Mouse (Mus musculus): ENCODE measurements around the gene Ifna16. TPM values are rescaled to one million over a fixed set of nuclear protein-coding genes. Genes with fewer than 3 reads are reported as not detected.
A peak's percentile ranks its signal among the peaks of the same experiment; 100 is the strongest.

Gene Ifna16
- polyA plus RNA-seq (2015; fragmentation: Nextera tagmentation; extraction: Ambion mirVana): not detected in 2 replicates

DNA sequence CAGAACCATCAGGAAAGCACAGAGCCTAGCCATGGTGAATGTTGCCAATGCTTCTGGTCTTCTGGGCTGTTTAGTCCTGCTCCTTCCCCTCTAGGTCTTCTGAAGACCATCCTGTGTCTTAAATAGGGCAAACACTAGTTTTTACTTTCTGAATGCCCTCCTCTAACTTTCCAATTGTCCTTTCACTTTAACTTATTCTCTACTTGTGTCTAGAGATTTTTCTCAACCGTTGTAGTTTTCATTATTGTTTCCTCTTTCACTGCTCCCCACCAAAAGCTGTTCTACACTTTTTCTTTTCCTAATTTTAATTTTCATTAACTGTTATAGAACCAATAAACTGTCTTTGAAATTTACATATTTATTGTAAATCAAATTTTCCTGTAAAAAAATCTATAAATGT, at the start of gene Ifna16:
Gene Ifna16, minus strand, starts transcription at position 101 of the 400 bp plus-strand sequence.
- WGBS: 82% methylated on average over 1 of the region's 1 CpGs
- no peak within 1 kb of the TSS for H3K4me2 ChIP-seq
- H3K9ac ChIP-seq (replicated peaks): no peak within 1 kb of the TSS
- no peak for ATAC-seq (ENCODE audit: low FRiP score)
- H3K9me3 ChIP-seq (replicated peaks): no peaks in the 10 kb centered on the region
- H3K36me3 ChIP-seq: no peaks in the 10 kb centered on the region
- H3K27ac ChIP-seq (replicated peaks): no peak within 1 kb of the TSS
- H3K27me3 ChIP-seq (replicated peaks): no peaks in the 10 kb centered on the region
- no peak within 1 kb of the TSS for H3K4me3 ChIP-seq (replicated peaks)
- H3K4me1 ChIP-seq: no peaks in the 10 kb centered on the region

DNA sequence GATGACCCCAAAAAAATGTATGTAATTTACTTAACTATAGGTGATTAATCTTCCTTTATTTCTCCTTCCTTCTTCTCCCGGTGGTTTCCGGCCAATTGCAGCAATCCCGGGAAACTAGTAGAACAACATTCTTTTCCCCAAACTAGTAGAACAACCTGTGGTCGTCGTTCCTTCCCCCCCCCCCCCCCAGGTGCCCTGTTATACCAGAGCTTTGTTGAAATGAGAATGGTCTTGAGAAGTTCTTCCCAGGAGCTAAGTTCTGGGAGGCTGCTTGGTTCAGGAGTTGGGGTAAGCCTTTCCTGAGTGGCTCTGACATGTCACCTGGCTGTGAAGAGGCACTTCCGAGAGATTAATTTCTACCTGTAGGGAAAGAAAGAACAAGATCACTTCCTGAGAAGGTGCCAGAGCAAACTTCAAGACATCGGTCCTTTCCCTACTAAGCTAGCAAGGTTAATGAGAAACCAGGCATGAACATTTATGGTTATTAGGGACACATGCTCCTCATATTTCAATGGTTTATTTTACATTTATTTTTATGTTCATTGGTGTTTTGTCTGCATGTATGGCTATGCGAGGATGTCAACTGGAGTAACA, 46.9 kb upstream of the Ifna16 start:
- no peak overlapping the region for H3K4me2 ChIP-seq
- no peak overlapping the region for H3K4me3 ChIP-seq (replicated peaks)
- 0 out of 2 replicates have a peak, but pooled peaks cover 5% of the 10 kb centered on the region for H3K36me3 ChIP-seq
- no peak for ATAC-seq (ENCODE audit: low FRiP score)
- H3K9ac ChIP-seq (replicated peaks): no peak overlapping the region
- peaks cover 21% of the 10 kb centered on the region for H3K4me1 ChIP-seq
- H3K9me3 ChIP-seq (replicated peaks): no peaks in the 10 kb centered on the region
- no peaks in the 10 kb centered on the region for H3K27me3 ChIP-seq (replicated peaks)
- 56% methylated on average over 8 of the region's 8 CpGs for WGBS
- H3K27ac ChIP-seq (replicated peaks): no peak overlapping the region

DNA sequence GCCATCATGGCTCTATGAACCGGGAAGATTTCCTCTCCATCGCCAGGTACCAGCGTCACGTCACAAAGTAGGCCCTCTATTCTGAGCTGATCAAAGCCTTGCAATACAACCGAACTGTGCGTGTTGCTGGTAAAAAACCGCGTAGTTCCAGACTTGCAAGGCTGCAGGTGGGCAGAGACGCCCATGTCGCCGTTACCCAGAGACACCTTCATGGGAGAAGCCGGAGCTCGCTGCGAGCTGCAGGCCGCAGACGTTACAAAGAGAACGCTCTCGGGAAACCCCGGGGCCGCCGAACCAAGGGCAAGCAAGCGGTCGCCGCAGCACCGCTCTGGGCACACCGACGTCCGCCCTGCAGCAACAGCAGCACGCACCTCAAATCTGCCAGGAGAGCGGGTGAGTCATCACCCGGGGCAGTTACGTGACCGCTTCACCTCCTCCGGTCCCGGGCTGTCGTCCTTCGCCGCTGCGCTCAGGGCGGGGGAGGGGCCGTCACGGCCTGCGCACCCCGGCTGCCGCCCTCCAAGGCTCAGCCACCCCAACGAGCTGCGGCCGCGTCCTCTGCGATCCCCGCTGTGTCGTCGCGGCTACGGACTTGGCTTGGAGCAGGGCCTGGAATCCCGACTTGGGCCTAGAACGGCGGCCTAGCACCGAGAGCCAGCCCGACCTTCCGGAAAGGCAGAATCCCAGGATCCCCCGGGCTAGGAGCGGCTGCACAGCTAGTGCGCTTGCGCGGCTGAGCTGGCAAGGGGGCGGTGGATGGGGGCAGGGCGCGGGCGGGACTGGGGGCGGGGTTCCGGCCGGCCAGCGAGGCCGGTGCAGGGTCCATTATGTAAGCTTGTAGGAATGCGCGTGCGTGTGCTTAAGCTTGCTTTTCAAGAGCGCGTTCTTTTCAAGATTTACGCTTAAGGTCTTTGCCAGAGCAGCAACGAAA, 45.3 kb upstream of the Ifna16 start, which contains the start of the genes Gm26566 and Klhl9:
Gene Gm26566, plus strand, starts transcription at position 15 of the 931 bp plus-strand sequence.
Gene Klhl9, minus strand, starts transcription at position 675 of the 931 bp plus-strand sequence.
- peak within 1 kb of the TSS; percentile 89 for H3K4me3 ChIP-seq (replicated peaks)
- peak within 1 kb of the TSS; percentile 87 for H3K4me2 ChIP-seq
- H3K9me3 ChIP-seq (replicated peaks): no peaks in the 10 kb centered on the region
- H3K4me1 ChIP-seq: peaks cover 29% of the 10 kb centered on the region
- WGBS: under 1% methylated on average over 80 of the region's 82 CpGs
- H3K9ac ChIP-seq (replicated peaks): peak within 1 kb of the TSS; percentile 100
- H3K36me3 ChIP-seq: 0 out of 2 replicates have a peak, but pooled peaks cover 5% of the 10 kb centered on the region
- peak within 1 kb of the TSS; percentile 97 for H3K27ac ChIP-seq (replicated peaks)
- no peaks in the 10 kb centered on the region for H3K27me3 ChIP-seq (replicated peaks)
- peak; percentile 99 for ATAC-seq (ENCODE audit: low FRiP score)

DNA sequence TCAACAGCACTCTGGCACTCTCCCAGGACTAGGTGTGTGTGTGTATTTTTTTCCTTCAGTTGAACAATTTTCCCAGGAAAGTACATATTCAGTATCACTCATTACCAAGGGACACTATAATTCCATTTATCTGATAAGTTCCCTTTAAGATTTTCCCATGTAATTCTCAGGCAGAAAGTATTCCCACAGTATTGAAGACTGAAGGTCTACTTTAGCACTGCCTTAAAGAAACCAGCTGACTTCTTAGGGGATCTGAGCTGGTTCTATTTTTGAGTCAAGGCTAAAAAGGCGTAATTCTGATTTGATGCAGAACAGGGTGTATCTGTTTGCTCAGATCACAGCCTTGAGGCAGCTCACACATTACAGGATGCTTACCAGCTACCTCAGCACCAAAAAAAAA, 42.0 kb upstream of the Ifna16 start:
- no peak for ATAC-seq (ENCODE audit: low FRiP score)
- Histone ChIP-seq H3K27me3 (replicated peaks) (no peaks in the 10 kb centered on the region), H3K9me3 (replicated peaks) (no peaks in the 10 kb centered on the region), H3K4me2 (peak overlapping the region; percentile 87), H3K4me1 (peaks cover 34% of the 10 kb centered on the region), H3K27ac (replicated peaks) (no peak overlapping the region), H3K4me3 (replicated peaks) (peak overlapping the region; percentile 28), H3K36me3 (peaks cover 18% of the 10 kb centered on the region), H3K9ac (replicated peaks) (no peak overlapping the region; the same call in 1 of the 2 replicates)
- 59% methylated on average over 1 of the region's 1 CpGs for WGBS

DNA sequence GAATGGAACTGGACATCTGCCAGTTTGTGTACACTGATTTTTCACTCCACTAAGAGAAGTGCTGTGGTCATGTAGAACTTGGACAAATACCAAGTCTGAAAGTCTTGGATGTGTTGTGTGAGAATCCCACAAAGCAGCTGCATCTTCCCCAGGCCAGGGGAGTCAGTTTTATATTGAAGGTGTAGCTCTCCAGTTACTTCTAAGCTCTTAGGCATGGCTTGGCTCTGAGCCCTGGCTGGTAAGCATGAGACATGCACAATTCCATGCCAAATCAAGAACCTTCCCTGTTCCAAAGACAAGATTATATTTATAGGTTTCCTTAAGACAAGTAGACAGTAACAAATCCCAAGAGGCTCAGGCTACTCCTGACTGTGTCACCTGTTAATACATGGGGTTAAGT, 38.3 kb upstream of the Ifna16 start:
- no peak overlapping the region for H3K4me3 ChIP-seq (replicated peaks)
- H3K9me3 ChIP-seq (replicated peaks): no peaks in the 10 kb centered on the region
- H3K36me3 ChIP-seq: peaks cover 12% of the 10 kb centered on the region
- no peak overlapping the region for H3K27ac ChIP-seq (replicated peaks)
- H3K27me3 ChIP-seq (replicated peaks): no peaks in the 10 kb centered on the region
- no peak overlapping the region for H3K9ac ChIP-seq (replicated peaks)
- no peak overlapping the region for H3K4me2 ChIP-seq
- H3K4me1 ChIP-seq: peaks cover 22% of the 10 kb centered on the region
- ATAC-seq (ENCODE audit: low FRiP score): no peak

DNA sequence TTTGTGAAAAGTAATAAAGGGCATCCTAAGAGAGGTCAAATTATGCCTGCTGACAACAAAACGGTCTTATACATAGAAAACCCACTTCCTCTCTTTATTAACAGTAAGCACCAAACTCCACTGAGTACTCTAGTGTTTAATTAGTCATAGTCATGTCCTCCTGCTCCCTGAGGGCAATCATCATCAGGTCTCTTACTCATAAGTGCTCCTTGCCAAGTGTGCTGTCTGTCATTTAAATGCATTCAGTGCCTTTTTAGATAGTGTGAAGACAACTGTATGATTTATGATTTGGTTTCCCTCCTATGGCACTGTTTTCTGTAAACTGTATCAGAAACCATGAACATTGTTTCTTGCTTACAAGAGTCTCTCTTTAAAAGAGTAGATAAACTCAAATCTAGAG, 37.6 kb upstream of the Ifna16 start:
- H3K36me3 ChIP-seq: peaks cover 12% of the 10 kb centered on the region
- H3K27me3 ChIP-seq (replicated peaks): no peaks in the 10 kb centered on the region
- 78% methylated on average over 1 of the region's 1 CpGs for WGBS
- H3K4me3 ChIP-seq (replicated peaks): no peak overlapping the region
- no peak overlapping the region for H3K4me2 ChIP-seq
- H3K9ac ChIP-seq (replicated peaks): no peak overlapping the region
- no peak overlapping the region for H3K27ac ChIP-seq (replicated peaks)
- H3K4me1 ChIP-seq: peaks cover 18% of the 10 kb centered on the region
- ATAC-seq (ENCODE audit: low FRiP score): no peak
- no peaks in the 10 kb centered on the region for H3K9me3 ChIP-seq (replicated peaks)

DNA sequence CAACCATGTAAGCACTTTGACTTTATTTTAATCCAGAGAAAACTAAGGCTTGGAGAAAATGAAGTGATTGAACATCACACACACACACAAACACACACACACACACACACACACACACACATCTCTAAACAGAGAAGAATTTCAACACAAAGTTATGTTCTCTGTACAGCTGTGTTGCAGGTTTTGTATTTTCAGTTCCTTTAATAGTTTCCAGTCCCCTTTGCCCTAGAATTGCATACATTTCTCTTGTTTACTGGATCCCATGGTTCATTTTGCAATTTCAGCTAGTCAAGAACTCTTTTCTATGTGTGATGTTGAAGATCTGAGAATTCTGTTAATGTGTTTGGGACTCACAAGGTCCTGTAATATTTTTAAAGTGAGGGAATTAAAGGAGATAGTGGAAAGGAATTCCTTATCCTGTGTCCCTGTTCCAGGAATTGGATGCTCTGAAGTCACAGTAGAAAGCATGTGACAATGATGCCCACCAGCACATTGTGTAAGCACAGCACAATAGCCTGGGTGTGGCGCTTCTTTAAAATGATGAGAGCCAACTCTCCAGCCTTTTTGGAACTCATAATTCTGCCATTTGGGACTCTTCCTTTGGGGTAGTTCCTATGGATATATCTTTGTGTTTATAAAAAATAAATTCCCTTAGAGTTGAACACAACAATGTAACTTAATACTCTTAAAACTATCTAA, 30.6 kb upstream of the Ifna16 start:
- Histone ChIP-seq H3K9me3 (replicated peaks) (no peaks in the 10 kb centered on the region), H3K27me3 (replicated peaks) (no peaks in the 10 kb centered on the region), H3K36me3 (no peaks in the 10 kb centered on the region), H3K9ac (replicated peaks) (no peak overlapping the region), H3K4me3 (replicated peaks) (no peak overlapping the region), H3K4me1 (no peaks in the 10 kb centered on the region), H3K4me2 (no peak overlapping the region), H3K27ac (replicated peaks) (no peak overlapping the region)
- 91% methylated on average over 1 of the region's 1 CpGs for WGBS
- no peak for ATAC-seq (ENCODE audit: low FRiP score)

DNA sequence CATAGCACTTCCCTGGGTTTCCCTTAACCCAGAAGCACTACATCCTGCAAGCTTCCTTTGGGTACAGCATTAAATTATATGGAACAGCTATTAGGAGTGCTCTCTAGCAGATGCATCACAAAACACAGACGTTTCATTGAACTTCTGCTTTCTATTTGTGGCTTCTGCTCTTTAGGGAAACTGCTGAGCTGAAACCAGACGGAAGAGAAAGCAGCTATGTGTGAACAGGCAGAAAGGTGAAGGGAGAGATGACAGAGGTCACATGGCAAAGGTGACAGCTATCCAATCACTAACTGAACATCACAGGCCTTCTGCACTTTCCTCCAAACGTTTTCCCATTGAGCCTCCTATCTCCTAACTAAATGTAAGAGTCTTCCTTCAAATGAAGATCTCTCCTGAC, 29.2 kb upstream of the Ifna16 start:
- Histone ChIP-seq H3K9ac (replicated peaks) (no peak overlapping the region), H3K4me2 (no peak overlapping the region), H3K4me3 (replicated peaks) (no peak overlapping the region), H3K9me3 (replicated peaks) (no peaks in the 10 kb centered on the region), H3K36me3 (no peaks in the 10 kb centered on the region), H3K27me3 (replicated peaks) (no peaks in the 10 kb centered on the region), H3K4me1 (no peaks in the 10 kb centered on the region), H3K27ac (replicated peaks) (no peak overlapping the region)
- 49% methylated on average over 3 of the region's 3 CpGs for WGBS
- no peak for ATAC-seq (ENCODE audit: low FRiP score)

DNA sequence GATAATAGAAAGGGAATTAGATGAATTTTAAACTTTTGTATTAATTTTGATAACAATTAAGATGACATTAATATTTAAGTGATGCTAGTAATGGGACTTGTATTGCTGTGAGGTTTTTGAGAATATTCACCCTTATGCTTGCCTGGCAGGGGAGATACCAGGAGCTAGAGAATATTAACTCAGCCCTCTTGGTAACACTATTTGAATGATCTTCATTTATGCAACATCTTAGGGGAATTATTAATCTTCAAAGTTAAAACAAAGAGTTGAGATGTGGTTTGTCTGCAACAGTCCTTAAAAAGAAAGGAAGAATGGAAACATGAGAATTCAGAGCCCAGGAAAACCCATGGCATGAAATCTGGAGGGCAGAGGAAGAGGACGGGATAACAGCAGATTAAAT, 22.6 kb upstream of the Ifna16 start:
- Histone ChIP-seq H3K36me3 (no peaks in the 10 kb centered on the region), H3K27ac (replicated peaks) (no peak overlapping the region), H3K4me1 (no peaks in the 10 kb centered on the region), H3K9ac (replicated peaks) (no peak overlapping the region), H3K4me2 (no peak overlapping the region), H3K9me3 (replicated peaks) (no peaks in the 10 kb centered on the region), H3K27me3 (replicated peaks) (0 out of 2 replicates have a peak, but pooled peaks cover 8% of the 10 kb centered on the region), H3K4me3 (replicated peaks) (no peak overlapping the region)
- WGBS: 89% methylated on average over 1 of the region's 1 CpGs
- no peak for ATAC-seq (ENCODE audit: low FRiP score)

DNA sequence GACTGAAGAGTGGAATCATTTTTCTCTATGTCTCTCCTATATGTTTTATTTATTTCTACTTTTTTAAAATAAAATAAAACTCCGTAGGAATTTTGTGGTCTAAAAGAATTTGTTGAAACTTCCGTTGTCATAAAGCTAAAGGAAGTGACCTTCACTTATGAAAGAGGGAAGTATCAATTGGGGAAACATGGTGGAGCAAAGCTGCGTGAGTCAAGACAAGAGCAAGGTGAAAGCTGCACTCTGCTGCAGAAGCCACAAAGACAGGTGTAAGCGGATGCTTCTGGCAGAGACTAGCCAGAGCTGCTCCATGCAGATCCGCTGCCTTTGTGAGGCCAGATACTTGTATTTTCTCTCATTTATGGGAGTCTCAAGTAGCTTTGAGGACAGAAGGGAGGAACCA, 22.1 kb upstream of the Ifna16 start:
- H3K27me3 ChIP-seq (replicated peaks): 0 out of 2 replicates have a peak, but pooled peaks cover 8% of the 10 kb centered on the region
- no peak for ATAC-seq (ENCODE audit: low FRiP score)

DNA sequence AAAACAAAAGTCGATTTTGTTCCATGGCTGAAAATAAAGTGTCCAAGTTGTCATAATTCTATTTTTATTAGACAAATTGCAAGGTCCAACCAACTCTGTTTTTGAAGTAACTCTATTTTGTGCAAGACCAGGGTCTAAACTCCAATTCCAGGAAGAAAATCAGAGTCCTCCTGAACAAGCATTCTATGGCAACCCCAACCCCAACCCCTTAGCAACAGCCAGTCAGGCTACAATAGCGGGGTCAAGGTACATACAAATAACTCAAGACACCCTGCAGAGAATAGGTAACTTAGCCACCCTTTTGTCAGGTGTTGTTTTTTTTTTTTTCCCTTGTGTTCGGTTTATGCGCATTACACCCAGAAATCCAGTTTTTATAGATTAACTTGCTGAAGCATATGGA, 21.0 kb upstream of the Ifna16 start:
- Histone ChIP-seq H3K27ac (replicated peaks) (no peak overlapping the region), H3K36me3 (no peaks in the 10 kb centered on the region), H3K4me1 (no peaks in the 10 kb centered on the region), H3K9ac (replicated peaks) (no peak overlapping the region), H3K27me3 (replicated peaks) (0 out of 2 replicates have a peak, but pooled peaks cover 8% of the 10 kb centered on the region), H3K9me3 (replicated peaks) (no peaks in the 10 kb centered on the region), H3K4me2 (no peak overlapping the region), H3K4me3 (replicated peaks) (no peak overlapping the region)
- ATAC-seq (ENCODE audit: low FRiP score): no peak
- 81% methylated on average over 4 of the region's 4 CpGs for WGBS

More for the DNA sequence above, 22.1 kb upstream of the Ifna16 start:
- WGBS: 82% methylated on average over 5 of the region's 5 CpGs
- no peak overlapping the region for H3K4me2 ChIP-seq
- no peak overlapping the region for H3K4me3 ChIP-seq (replicated peaks)
- no peaks in the 10 kb centered on the region for H3K4me1 ChIP-seq
- H3K27ac ChIP-seq (replicated peaks): no peak overlapping the region
- H3K9me3 ChIP-seq (replicated peaks): no peaks in the 10 kb centered on the region
- H3K36me3 ChIP-seq: no peaks in the 10 kb centered on the region
- no peak overlapping the region for H3K9ac ChIP-seq (replicated peaks)

Measured in neural tube, embryonic 15.5 days (tissue).